Mouse (Mus musculus): Measurements from ENCODE around the gene Mrpl21. TPM values are rescaled to one million over a fixed set of nuclear protein-coding genes. Genes with fewer than 3 reads are reported as not detected.

The Mrpl21 gene
- total and polyA plus RNA-seq, 2 experiments from 2014 or later = 54.9 to 105 TPM

DNA sequence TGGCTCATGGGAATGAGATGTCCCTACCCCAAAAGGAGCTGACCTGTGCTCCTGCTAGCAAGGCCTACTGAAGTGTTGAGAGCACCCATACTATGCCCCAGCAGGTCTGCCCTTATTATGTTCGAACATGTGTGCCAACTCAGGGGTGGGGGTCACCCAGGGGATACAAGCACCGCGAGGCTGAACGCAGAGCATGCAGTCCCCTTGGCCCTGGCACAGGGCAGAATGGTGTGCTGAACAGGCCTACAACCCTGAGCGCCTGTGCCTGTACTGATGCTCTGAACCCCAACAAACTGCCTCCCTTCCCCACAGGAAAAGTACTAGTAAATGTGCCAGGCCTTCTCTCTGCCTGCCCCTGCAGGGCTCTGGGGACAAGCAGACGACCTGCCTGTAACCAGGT, 18.4 kb upstream of the Mrpl21 start:
- no peaks in the 10 kb centered on the region for H3K4me1 ChIP-seq (ENCODE audit: control insufficient read depth, insufficient read depth)
- 90% methylated on average over 6 of the region's 6 CpGs for WGBS
- H3K9ac ChIP-seq (replicated peaks; ENCODE audit: low read depth, low read length) = no peak overlapping the region
- TF ChIP-seq EP300 (IDR thresholded peaks at IDR 0.05; ENCODE audit: low read depth) = no peak
- no peaks in the 10 kb centered on the region for H3K9me3 ChIP-seq (replicated peaks; ENCODE audit: control insufficient read depth, low read length)
- DNase-seq (ENCODE audit: low spot score) (no peak), ATAC-seq (ENCODE audit: insufficient read depth, low read depth) (peak; percentile 15; the same call in 1 of the 2 replicates)
- H3K4me3 ChIP-seq (ENCODE audit: low read depth, low read length) = no peak overlapping the region
- no peak overlapping the region for H3K27ac ChIP-seq (ENCODE audit: low read depth)
- no peak overlapping the region for H3K4me2 ChIP-seq (ENCODE audit: low read depth, low read length)
- H3K36me3 ChIP-seq (replicated peaks; ENCODE audit: control insufficient read depth, insufficient read depth, low read length) = peaks cover 70% of the 10 kb centered on the region
- no peaks in the 10 kb centered on the region for H3K27me3 ChIP-seq (ENCODE audit: control insufficient read depth, insufficient read depth, low read length)

DNA sequence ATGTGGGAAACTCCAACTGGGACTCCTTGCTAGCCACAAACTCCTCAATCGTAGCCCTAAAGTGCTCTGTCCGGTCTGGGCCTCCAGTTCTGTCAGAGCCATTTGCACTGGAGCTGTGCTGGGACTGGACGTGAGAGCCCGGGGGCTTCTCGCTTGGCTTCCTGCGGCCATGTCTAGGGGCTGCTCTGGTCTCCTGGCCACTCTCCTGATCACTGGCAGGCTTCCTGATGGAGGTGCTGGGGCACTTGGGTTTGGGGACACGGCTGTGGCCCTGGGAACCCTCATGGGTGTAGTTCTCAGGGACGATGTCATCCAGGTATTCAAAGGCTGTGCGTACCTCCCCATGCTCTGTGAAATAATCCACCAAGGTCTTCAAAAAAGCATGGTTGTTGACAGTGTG, 17.5 kb upstream of the Mrpl21 start:
- 88% methylated on average over 9 of the region's 9 CpGs for WGBS
- peaks cover 73% of the 10 kb centered on the region for H3K36me3 ChIP-seq (replicated peaks; ENCODE audit: control insufficient read depth, insufficient read depth, low read length)
- H3K4me3 ChIP-seq (ENCODE audit: low read depth, low read length) = no peak overlapping the region
- H3K27ac ChIP-seq (ENCODE audit: low read depth) = no peak overlapping the region
- TF ChIP-seq CTCF (IDR thresholded peaks at IDR 0.05; ENCODE audit: low read depth) = no peak
- no peak for TF ChIP-seq EP300 (IDR thresholded peaks at IDR 0.05; ENCODE audit: low read depth)
- H3K9ac ChIP-seq (replicated peaks; ENCODE audit: low read depth, low read length) = no peak overlapping the region
- no peak overlapping the region for H3K4me2 ChIP-seq (ENCODE audit: low read depth, low read length)
- no peak for DNase-seq (ENCODE audit: low spot score)
- no peaks in the 10 kb centered on the region for H3K4me1 ChIP-seq (ENCODE audit: control insufficient read depth, insufficient read depth)
- no peaks in the 10 kb centered on the region for H3K27me3 ChIP-seq (ENCODE audit: control insufficient read depth, insufficient read depth, low read length)
- no peak for ATAC-seq (ENCODE audit: insufficient read depth, low read depth)
- no peaks in the 10 kb centered on the region for H3K9me3 ChIP-seq (replicated peaks; ENCODE audit: control insufficient read depth, low read length)

DNA sequence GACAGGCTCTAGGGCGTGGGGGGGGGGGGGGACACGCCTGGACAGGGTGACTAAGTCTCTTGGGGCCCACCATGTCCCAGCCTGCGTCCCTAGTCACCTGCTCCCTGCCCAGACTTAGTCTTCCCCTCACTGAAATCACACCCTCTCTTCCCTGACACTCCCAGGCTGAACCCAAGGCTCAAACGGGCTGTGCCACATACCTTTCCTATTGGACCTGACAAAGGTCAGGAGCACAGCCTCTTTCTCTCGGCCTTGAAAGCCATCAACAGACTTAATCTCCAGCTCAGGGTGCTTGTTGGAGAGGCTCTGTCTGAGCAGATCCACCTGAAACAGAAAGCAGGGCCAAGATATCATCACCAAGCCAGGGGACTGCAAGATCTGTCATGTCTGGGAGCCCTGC, 16.6 kb upstream of the Mrpl21 start:
- ATAC-seq (ENCODE audit: insufficient read depth, low read depth) (no peak), DNase-seq (ENCODE audit: low spot score) (no peak)
- no peaks in the 10 kb centered on the region for H3K27me3 ChIP-seq (ENCODE audit: control insufficient read depth, insufficient read depth, low read length)
- no peak overlapping the region for H3K4me2 ChIP-seq (ENCODE audit: low read depth, low read length)
- 74% methylated on average over 5 of the region's 5 CpGs for WGBS
- H3K36me3 ChIP-seq (replicated peaks; ENCODE audit: control insufficient read depth, insufficient read depth, low read length) = peaks cover 73% of the 10 kb centered on the region
- H3K9me3 ChIP-seq (replicated peaks; ENCODE audit: control insufficient read depth, low read length) = no peaks in the 10 kb centered on the region
- H3K4me3 ChIP-seq (ENCODE audit: low read depth, low read length) = no peak overlapping the region
- H3K4me1 ChIP-seq (ENCODE audit: control insufficient read depth, insufficient read depth) = no peaks in the 10 kb centered on the region
- H3K27ac ChIP-seq (ENCODE audit: low read depth) = no peak overlapping the region
- H3K9ac ChIP-seq (replicated peaks; ENCODE audit: low read depth, low read length) = no peak overlapping the region
- TF ChIP-seq EP300 (IDR thresholded peaks at IDR 0.05; ENCODE audit: low read depth) (no peak), CTCF (IDR thresholded peaks at IDR 0.05; ENCODE audit: low read depth) (no peak)

DNA sequence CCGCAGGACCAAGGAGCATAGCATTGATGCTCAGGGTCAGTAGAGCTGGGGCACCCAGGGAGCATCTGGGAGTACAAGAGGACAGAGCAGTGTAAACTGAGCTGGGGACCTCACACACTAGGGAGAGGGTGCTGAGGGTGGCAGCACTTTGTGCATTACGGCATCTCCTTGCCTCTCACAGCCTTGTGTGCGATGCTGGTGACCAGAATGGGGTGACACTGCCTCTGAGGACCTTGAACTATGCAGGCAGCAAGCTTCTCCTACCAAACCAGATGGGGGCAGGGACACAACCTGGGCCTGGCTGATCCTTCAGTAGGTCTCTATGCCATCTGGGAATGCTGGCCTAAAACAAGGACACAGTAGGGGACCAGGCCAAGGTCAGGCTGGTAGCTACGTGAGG, 16.0 kb upstream of the Mrpl21 start:
- Histone ChIP-seq H3K9ac (replicated peaks; ENCODE audit: low read depth, low read length) (no peak overlapping the region), H3K27ac (ENCODE audit: low read depth) (no peak overlapping the region), H3K4me2 (ENCODE audit: low read depth, low read length) (no peak overlapping the region), H3K9me3 (replicated peaks; ENCODE audit: control insufficient read depth, low read length) (no peaks in the 10 kb centered on the region), H3K27me3 (ENCODE audit: control insufficient read depth, insufficient read depth, low read length) (no peaks in the 10 kb centered on the region), H3K4me1 (ENCODE audit: control insufficient read depth, insufficient read depth) (no peaks in the 10 kb centered on the region), H3K4me3 (ENCODE audit: low read depth, low read length) (no peak overlapping the region), H3K36me3 (replicated peaks; ENCODE audit: control insufficient read depth, insufficient read depth, low read length) (peaks cover 73% of the 10 kb centered on the region)
- DNase-seq (ENCODE audit: low spot score) = no peak
- over 99% methylated on average over 4 of the region's 4 CpGs for WGBS
- TF ChIP-seq EP300 (IDR thresholded peaks at IDR 0.05; ENCODE audit: low read depth) = no peak
- no peak for TF ChIP-seq CTCF (IDR thresholded peaks at IDR 0.05; ENCODE audit: low read depth)
- ATAC-seq (ENCODE audit: insufficient read depth, low read depth) = no peak

DNA sequence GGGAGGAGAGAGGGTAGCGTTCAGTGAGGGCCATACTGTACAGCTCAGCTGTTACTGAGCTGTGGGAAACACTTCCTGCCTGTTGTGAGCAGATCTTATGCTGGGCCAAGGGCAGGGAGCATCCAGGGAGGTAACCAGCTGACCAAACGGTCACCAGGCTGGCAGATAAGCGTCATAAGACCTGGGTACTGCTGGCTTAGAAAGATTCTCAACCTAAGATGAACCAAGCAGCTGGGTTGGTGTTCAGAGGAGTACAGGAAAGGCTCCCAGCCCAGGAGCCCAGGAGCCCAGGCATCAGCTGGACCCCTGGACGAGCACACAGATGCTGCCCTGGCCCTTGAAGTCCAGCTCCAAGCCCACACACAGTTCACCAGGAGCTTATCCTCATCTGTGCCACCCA, 15.4 kb upstream of the Mrpl21 start:
- Histone ChIP-seq H3K4me1 (ENCODE audit: control insufficient read depth, insufficient read depth) (no peaks in the 10 kb centered on the region), H3K9ac (replicated peaks; ENCODE audit: low read depth, low read length) (no peak overlapping the region), H3K27ac (ENCODE audit: low read depth) (no peak overlapping the region), H3K27me3 (ENCODE audit: control insufficient read depth, insufficient read depth, low read length) (no peaks in the 10 kb centered on the region), H3K36me3 (replicated peaks; ENCODE audit: control insufficient read depth, insufficient read depth, low read length) (peaks cover 79% of the 10 kb centered on the region), H3K9me3 (replicated peaks; ENCODE audit: control insufficient read depth, low read length) (no peaks in the 10 kb centered on the region), H3K4me2 (ENCODE audit: low read depth, low read length) (no peak overlapping the region), H3K4me3 (ENCODE audit: low read depth, low read length) (no peak overlapping the region)
- no peak for TF ChIP-seq EP300 (IDR thresholded peaks at IDR 0.05; ENCODE audit: low read depth)
- TF ChIP-seq CTCF (IDR thresholded peaks at IDR 0.05; ENCODE audit: low read depth) = no peak
- WGBS = 76% methylated on average over 4 of the region's 4 CpGs
- DNase-seq (ENCODE audit: low spot score) (no peak), ATAC-seq (ENCODE audit: insufficient read depth, low read depth) (no peak)

DNA sequence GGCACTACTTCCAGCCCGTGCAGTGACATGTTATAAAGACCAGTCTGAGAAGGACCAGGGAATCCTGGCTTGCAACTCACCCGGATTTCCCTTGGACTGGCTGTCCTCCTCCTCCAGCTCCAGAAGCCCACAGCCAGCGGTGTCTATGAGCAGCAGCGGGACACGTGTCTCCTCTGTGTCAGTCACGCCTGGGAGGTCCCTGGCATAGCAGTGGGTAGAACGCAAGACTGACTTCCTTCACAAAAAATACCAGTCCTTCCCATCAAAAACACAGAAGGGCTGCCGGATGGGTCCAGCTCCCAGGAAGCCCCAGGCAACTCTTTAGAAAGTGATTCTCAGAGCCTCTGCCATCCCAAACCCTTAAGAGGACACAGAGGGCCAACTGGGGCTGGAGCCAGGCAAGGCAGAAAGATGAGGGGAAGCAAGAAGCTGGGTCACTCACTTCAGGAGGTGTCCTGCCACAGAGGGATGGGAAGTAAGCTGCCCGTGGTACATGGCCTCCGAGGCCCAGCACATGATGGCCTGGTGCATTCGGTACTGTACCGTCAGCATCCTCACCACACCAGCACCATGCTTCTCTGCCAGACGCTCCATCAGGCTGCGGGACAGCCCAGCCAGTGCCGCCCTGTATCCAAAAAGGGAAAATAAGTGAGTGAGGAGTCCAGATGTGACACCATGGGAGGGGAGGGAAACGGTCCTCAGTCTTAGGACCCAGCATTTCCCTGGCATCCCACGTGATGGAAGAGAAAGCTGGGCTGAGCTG, 14.3 kb upstream of the Mrpl21 start:
- H3K27me3 ChIP-seq (ENCODE audit: control insufficient read depth, insufficient read depth, low read length) = no peaks in the 10 kb centered on the region
- no peak for DNase-seq (ENCODE audit: low spot score)
- no peak overlapping the region for H3K27ac ChIP-seq (ENCODE audit: low read depth)
- no peak overlapping the region for H3K4me2 ChIP-seq (ENCODE audit: low read depth, low read length)
- no peak overlapping the region for H3K4me3 ChIP-seq (ENCODE audit: low read depth, low read length)
- H3K4me1 ChIP-seq (ENCODE audit: control insufficient read depth, insufficient read depth) = no peaks in the 10 kb centered on the region
- H3K36me3 ChIP-seq (replicated peaks; ENCODE audit: control insufficient read depth, insufficient read depth, low read length) = peaks cover 88% of the 10 kb centered on the region
- H3K9ac ChIP-seq (replicated peaks; ENCODE audit: low read depth, low read length) = no peak overlapping the region
- TF ChIP-seq CTCF (IDR thresholded peaks at IDR 0.05; ENCODE audit: low read depth) = no peak
- no peak for TF ChIP-seq EP300 (IDR thresholded peaks at IDR 0.05; ENCODE audit: low read depth)
- ATAC-seq (ENCODE audit: insufficient read depth, low read depth) = no peak
- H3K9me3 ChIP-seq (replicated peaks; ENCODE audit: control insufficient read depth, low read length) = no peaks in the 10 kb centered on the region
- 90% methylated on average over 17 of the region's 17 CpGs for WGBS

All from heart, postnatal 0 days (tissue).